Mouse (Mus musculus) neural tube, embryonic 15.5 days (tissue): ENCODE results near the gene Matn4. TPM values are rescaled to one million over a fixed set of nuclear protein-coding genes. Genes with fewer than 3 reads are reported as not detected.

Source experiments
- ATAC-seq: fragments of 200-750 bp; cut with Nextera tagmentation; 2 replicates; pipeline ENCODE4 v1.8.0; 2017; ENCODE audit warnings: mild to moderate bottlenecking, moderate TSS enrichment, moderate library complexity; ENCODE audit not compliant: low FRiP score
- H3K27ac ChIP-seq: fragments of 300-500 bp; sonication (generic); replicated peaks from 2 replicates; pipeline ENCODE4 v1.5.1; 2015; ENCODE audit warnings: mild to moderate bottlenecking, inconsistent platforms
- H3K27me3 ChIP-seq: fragments of 300-500 bp; sonication (generic); replicated peaks from 2 replicates; pipeline ENCODE4 v1.6.1; 2015; ENCODE audit warnings: inconsistent platforms
- H3K36me3 ChIP-seq: fragments of 300-500 bp; sonication (generic); 2 replicates; pipeline ENCODE4 v1.6.1; 2015; ENCODE audit warnings: inconsistent platforms
- H3K4me1 ChIP-seq: fragments of 300-500 bp; sonication (generic); 2 replicates; pipeline ENCODE4 v1.6.1; 2015; ENCODE audit warnings: inconsistent platforms
- H3K4me2 ChIP-seq: fragments of 300-500 bp; sonication (generic); 2 replicates; pipeline ENCODE4 v1.6.1; 2015; ENCODE audit warnings: inconsistent platforms, mild to moderate bottlenecking, moderate library complexity
- H3K4me3 ChIP-seq: fragments of 300-500 bp; sonication (generic); replicated peaks from 2 replicates; pipeline ENCODE4 v1.5.1; 2015; ENCODE audit warnings: mild to moderate bottlenecking, inconsistent platforms
- H3K9ac ChIP-seq: fragments of 300-500 bp; sonication (generic); replicated peaks from 2 replicates; pipeline ENCODE4 v1.6.1; 2015; ENCODE audit warnings: mild to moderate bottlenecking, inconsistent platforms
- H3K9me3 ChIP-seq: fragments of 300-500 bp; sonication (generic); replicated peaks from 2 replicates; pipeline ENCODE4 v1.6.1; 2016; ENCODE audit warnings: inconsistent platforms
- WGBS: fragments of 180-500 bp; shearing (Covaris S2); methylation state at CpG from one replicate; pipeline ENCODE4 v1.1.7; 2015; ENCODE audit warnings: mixed read lengths; 5-methylcytosine and 5-hydroxymethylcytosine counted together
- polyA plus RNA-seq: library from polyadenylated mRNA; unstranded; fragments of >200 nt; fragmentation: Nextera tagmentation; extraction: Ambion mirVana; gene quantifications from 2 replicates; pipeline ENCODE4 v1.2.1, GENCODE M21; 2015

The Matn4 gene
- polyA plus RNA-seq, 1 experiment from 2014 or later = 8.5 TPM

DNA sequence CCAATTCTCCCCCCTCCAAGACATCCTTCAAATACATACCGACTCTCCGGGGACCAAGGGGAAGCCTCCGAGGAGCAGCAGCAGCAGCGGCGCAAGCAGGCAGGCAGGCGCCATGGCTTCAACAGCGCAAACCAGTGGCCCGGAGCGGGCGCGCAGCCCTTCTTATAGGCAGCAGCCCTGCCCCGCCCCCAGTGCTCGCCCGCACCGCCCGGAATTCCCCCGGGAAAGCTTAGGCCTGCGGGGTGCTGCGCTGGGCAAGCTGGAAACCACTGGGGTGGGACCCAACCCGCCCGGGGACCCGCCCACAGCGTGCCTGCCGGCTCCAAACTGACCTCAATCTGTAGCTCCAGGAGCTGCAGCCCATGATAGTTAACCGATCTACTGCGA is 38.1 kb upstream of the Matn4 start:
- under 1% methylated on average over 26 of the region's 26 CpGs for WGBS
- peak overlapping the region; percentile 53 for H3K4me3 ChIP-seq
- ATAC-seq = peak; percentile 87
- H3K9ac ChIP-seq = peak overlapping the region; percentile 61
- no peaks in the 10 kb centered on the region for H3K9me3 ChIP-seq
- peaks cover 26% of the 10 kb centered on the region for H3K4me1 ChIP-seq
- no peaks in the 10 kb centered on the region for H3K36me3 ChIP-seq
- H3K4me2 ChIP-seq = peak overlapping the region; percentile 98
- H3K27me3 ChIP-seq = peaks cover 21% of the 10 kb centered on the region
- H3K27ac ChIP-seq = peak overlapping the region; percentile 60; the same call in 1 of the 2 replicates

DNA sequence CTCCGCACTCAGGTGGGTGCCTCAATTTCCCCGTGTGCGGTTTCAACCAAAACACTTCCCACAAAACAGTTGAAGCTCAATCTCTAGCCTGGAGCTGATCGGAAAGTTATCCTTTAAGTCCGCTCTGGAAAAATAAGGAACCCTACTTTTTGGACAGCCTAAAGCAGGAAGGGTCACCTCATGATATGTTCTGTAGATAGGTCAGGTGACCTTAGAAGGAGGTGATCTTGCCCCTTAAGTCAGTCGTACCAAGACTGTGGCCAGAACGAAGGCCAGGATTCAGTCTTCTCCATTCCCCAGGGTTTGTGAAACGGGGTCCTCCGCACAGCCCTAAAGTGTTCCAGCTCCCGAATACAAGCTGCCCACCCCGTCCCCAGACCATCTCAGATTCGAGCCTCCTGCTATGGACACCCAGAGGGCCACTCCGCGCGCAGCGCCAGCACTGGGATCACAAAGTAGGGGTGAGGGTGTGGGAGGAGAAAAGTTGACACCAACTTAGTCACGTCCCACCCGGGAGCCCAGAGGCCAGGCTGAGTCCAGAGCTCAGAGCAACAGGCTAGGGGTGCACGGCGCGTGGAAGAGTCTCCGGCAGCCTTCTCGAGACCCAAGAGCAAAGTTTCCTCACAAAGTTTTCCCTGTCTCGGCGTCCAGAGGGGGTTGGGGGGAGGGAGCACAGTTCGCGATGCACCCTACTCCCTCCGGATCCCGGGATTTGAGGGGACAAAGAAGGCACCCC is 37.5 kb upstream of the Matn4 start:
- H3K4me1 ChIP-seq = peaks cover 26% of the 10 kb centered on the region

DNA sequence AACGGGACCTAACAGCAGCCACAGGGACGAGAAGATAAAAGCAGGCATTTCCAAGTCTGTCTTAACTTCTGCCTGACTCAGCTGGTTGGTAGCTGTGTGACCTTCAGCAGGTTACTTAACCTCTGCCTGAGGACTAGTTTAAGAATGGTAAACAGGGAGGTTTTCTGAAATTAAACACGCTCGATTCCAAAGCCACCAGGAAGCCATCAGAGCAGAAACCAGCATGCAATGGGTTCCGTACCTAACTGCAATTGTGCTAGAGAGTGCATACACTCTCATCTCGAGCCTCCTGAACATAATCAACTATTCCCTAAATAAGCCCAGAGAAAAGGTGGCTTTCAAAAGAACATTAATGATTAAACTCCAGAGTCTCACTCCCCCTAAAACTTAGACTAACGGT is 36.8 kb upstream of the Matn4 start:
- Histone ChIP-seq H3K4me1 (peaks cover 26% of the 10 kb centered on the region), H3K4me2 (peak overlapping the region; percentile 98), H3K36me3 (no peaks in the 10 kb centered on the region), H3K9ac (no peak overlapping the region), H3K27ac (no peak overlapping the region), H3K9me3 (no peaks in the 10 kb centered on the region), H3K4me3 (peak overlapping the region; percentile 53), H3K27me3 (peaks cover 21% of the 10 kb centered on the region)
- WGBS = 20% methylated on average over 7 of the region's 7 CpGs
- ATAC-seq = no peak

More for the DNA sequence above, 37.5 kb upstream of the Matn4 start:
- H3K9me3 ChIP-seq = no peaks in the 10 kb centered on the region
- peak overlapping the region; percentile 60; the same call in 1 of the 2 replicates for H3K27ac ChIP-seq
- peaks cover 21% of the 10 kb centered on the region for H3K27me3 ChIP-seq
- peak overlapping the region; percentile 61 for H3K9ac ChIP-seq
- peak overlapping the region; percentile 98 for H3K4me2 ChIP-seq
- 3% methylated on average over 29 of the region's 29 CpGs for WGBS
- peak; percentile 28 for ATAC-seq
- H3K4me3 ChIP-seq = peak overlapping the region; percentile 53
- H3K36me3 ChIP-seq = no peaks in the 10 kb centered on the region

DNA sequence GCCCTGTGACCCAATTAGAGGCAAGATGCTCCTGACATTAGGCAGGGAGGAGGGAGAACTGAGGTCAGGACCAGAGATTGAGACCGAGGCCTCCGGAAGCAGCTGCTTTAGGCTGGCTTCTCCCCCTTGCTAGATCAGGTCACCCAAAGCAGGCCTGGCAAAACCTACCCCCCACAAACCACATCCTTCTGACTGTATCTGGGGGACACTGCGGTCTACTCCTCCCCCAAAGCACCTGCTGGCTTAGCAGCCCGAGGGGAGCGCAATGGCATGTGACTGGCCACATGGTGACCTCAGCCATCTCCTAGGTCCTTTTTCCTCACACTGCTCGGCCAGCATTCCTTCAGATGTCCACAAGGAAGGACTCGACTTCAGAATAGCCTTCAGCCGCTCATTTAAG is 36.2 kb upstream of the Matn4 start:
- peak overlapping the region; percentile 98 for H3K4me2 ChIP-seq
- no peak for ATAC-seq
- 36% methylated on average over 8 of the region's 8 CpGs for WGBS
- no peak overlapping the region for H3K4me3 ChIP-seq
- no peaks in the 10 kb centered on the region for H3K9me3 ChIP-seq
- H3K36me3 ChIP-seq = no peaks in the 10 kb centered on the region
- H3K27me3 ChIP-seq = peaks cover 21% of the 10 kb centered on the region
- H3K9ac ChIP-seq = no peak overlapping the region
- peaks cover 26% of the 10 kb centered on the region for H3K4me1 ChIP-seq
- no peak overlapping the region for H3K27ac ChIP-seq

DNA sequence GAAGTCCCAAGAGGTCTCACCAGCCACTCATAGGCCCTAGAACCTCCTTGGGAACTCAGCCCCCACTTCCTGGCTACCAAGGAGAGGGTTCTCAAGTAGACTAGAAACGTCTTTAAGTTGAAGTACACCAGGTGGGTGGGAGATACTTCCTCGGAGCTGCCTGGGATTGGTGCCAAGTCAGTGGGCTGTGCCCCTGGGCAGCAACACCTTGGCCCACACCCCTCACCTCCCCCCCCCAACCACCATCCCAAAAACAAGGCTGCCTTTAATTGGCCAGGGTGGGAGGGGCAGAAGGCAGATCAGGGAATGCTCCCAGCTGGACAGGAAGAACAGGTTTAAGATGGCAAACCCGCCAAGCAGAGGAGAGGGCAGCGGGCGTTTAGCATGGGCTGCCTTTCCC is 35.4 kb upstream of the Matn4 start:
- 84% methylated on average over 5 of the region's 5 CpGs for WGBS
- no peak for ATAC-seq
- Histone ChIP-seq H3K9me3 (no peaks in the 10 kb centered on the region), H3K9ac (no peak overlapping the region), H3K36me3 (no peaks in the 10 kb centered on the region), H3K4me3 (no peak overlapping the region), H3K27me3 (peaks cover 21% of the 10 kb centered on the region), H3K4me1 (peaks cover 26% of the 10 kb centered on the region), H3K27ac (no peak overlapping the region), H3K4me2 (no peak overlapping the region)

DNA sequence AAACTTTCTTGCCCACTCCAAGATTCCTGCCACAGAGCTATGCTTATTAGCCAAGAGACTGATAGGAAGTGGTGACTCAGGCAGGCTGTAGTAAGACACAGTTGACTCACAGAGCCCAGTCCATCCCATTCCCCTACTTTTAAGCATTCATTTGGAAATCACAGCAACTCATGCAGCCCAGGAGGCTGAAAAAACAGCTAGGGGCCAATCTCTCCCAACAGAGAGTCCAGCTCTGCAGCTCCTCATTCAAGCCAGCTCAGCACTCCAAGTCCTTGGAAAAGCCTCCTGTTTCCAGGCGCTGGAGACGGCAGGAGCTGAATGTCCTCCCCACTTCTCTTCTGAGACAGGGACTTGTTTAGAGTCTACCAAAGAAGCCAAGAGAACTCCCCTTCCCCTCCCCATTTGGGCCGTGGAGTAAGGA is 34.1 kb upstream of the Matn4 start:
- Histone ChIP-seq H3K4me2 (no peak overlapping the region), H3K36me3 (no peaks in the 10 kb centered on the region), H3K4me1 (peaks cover 26% of the 10 kb centered on the region), H3K27me3 (peaks cover 19% of the 10 kb centered on the region), H3K9me3 (no peaks in the 10 kb centered on the region), H3K27ac (no peak overlapping the region), H3K9ac (no peak overlapping the region), H3K4me3 (no peak overlapping the region)
- no peak for ATAC-seq
- 64% methylated on average over 3 of the region's 3 CpGs for WGBS

DNA sequence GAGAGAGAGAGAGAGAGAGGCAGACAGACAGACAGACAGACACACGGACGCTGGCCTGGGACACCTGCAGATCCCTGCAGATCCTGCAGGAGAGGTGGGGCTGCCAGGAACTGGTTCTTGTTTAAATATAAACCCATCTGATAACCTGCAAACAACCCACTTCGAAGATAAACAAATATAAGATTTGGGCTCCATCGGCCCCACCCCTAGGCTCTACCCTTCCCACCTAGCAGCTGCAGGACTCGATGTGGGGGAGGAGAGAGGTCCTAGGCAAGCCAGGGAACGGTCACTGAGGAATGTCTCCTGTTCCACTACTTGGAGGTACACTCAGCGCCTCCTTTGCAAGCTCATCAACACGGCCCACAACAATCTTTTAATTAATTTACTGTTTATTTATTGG is 33.3 kb upstream of the Matn4 start:
- Histone ChIP-seq H3K9ac (no peak overlapping the region), H3K4me1 (peaks cover 22% of the 10 kb centered on the region), H3K4me2 (no peak overlapping the region), H3K36me3 (no peaks in the 10 kb centered on the region), H3K27me3 (peaks cover 19% of the 10 kb centered on the region), H3K27ac (no peak overlapping the region), H3K4me3 (no peak overlapping the region), H3K9me3 (no peaks in the 10 kb centered on the region)
- WGBS = 62% methylated on average over 8 of the region's 8 CpGs
- no peak for ATAC-seq

DNA sequence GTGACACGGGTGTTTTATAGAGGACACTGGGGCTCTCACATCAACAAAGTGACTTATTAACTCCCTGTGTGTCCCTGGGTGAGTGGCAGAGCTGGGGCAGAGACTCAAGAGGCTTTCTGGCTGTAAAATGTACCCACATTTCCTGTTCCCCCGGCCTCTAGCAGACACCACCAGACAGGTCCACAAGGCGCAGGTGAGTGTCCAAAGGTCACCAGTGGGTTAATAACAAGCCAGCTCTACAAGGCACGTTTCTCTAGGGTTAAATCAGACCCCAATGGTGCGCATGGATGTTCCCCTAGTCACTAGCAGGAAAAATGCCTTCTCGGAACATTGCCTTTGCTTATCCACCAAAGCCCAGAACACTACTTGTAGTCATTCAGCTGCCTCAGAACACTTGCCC is 32.8 kb upstream of the Matn4 start:
- 76% methylated on average over 6 of the region's 6 CpGs for WGBS
- H3K27me3 ChIP-seq = peaks cover 18% of the 10 kb centered on the region
- no peak overlapping the region for H3K9ac ChIP-seq

DNA sequence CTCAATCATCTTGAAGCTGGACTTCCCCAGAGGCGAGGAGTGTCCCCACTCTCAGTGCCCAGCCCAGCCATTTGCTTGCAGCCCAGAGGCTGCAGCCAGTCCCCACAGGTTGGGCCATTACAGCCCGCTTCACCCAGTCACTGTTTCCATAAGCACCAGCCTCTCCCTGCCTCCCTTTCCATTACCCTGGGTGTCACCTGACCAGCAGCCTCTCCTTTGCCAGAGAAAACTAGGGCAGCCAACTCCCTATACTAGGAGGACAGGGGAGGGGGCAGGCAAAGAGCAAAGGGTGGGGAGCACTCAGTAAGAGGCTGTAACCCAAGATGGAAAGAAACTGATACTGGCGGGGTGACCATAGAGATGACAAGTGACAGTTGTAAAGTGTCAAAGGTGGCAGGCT is 32.0 kb upstream of the Matn4 start:
- no peak for ATAC-seq
- Histone ChIP-seq H3K9ac (no peak overlapping the region), H3K27me3 (peaks cover 12% of the 10 kb centered on the region), H3K4me1 (peaks cover 9% of the 10 kb centered on the region), H3K4me2 (no peak overlapping the region), H3K4me3 (no peak overlapping the region), H3K9me3 (no peaks in the 10 kb centered on the region), H3K27ac (no peak overlapping the region; the same call in 1 of the 2 replicates), H3K36me3 (no peaks in the 10 kb centered on the region)
- WGBS = 67% methylated on average over 3 of the region's 3 CpGs

More for the DNA sequence above, 32.8 kb upstream of the Matn4 start:
- Histone ChIP-seq H3K4me2 (no peak overlapping the region), H3K36me3 (no peaks in the 10 kb centered on the region), H3K27ac (no peak overlapping the region), H3K4me3 (no peak overlapping the region), H3K9me3 (no peaks in the 10 kb centered on the region), H3K4me1 (peaks cover 17% of the 10 kb centered on the region)
- ATAC-seq = no peak

DNA sequence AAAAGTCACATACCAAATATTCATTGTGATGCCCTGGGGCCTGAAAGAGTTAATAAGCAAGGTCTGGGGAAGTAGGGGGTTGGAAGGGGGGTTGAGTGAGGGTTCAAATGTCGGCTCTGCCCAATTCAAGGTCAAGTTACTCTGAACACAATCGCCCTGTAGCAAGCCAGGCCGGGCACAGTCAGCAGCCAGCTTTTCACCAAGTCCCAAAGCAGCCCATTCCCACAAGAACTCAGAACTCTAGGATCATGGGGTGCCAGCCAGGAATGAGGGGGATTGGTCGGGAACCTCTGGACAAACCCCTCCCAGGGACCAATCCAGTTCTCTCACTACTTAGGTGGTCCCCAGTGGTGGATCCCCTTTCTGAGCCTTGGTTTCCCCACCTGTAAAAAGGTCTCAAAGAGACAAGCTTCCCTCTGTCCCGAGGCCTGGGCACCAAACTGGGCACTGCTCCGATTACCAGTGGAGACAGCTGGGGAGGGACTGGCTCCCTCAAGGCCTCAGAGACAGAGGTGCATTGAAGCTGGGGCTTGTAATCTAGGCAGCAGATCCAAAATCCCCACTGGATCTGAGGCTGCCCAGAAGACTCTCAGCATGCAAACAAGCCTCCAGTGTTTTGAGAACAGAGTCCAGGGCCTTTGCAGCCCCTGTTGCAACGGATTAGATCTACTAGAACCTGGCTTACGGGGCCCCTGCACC is 31.4 kb upstream of the Matn4 start:
- no peaks in the 10 kb centered on the region for H3K9me3 ChIP-seq
- WGBS = 34% methylated on average over 8 of the region's 8 CpGs
- H3K4me2 ChIP-seq = no peak overlapping the region
- peaks cover 6% of the 10 kb centered on the region; the same call in 1 of the 2 replicates for H3K4me1 ChIP-seq
- no peak for ATAC-seq
- peaks cover 6% of the 10 kb centered on the region for H3K27me3 ChIP-seq
- H3K9ac ChIP-seq = no peak overlapping the region
- H3K4me3 ChIP-seq = no peak overlapping the region
- no peak overlapping the region; the same call in 1 of the 2 replicates for H3K27ac ChIP-seq
- H3K36me3 ChIP-seq = no peaks in the 10 kb centered on the region

DNA sequence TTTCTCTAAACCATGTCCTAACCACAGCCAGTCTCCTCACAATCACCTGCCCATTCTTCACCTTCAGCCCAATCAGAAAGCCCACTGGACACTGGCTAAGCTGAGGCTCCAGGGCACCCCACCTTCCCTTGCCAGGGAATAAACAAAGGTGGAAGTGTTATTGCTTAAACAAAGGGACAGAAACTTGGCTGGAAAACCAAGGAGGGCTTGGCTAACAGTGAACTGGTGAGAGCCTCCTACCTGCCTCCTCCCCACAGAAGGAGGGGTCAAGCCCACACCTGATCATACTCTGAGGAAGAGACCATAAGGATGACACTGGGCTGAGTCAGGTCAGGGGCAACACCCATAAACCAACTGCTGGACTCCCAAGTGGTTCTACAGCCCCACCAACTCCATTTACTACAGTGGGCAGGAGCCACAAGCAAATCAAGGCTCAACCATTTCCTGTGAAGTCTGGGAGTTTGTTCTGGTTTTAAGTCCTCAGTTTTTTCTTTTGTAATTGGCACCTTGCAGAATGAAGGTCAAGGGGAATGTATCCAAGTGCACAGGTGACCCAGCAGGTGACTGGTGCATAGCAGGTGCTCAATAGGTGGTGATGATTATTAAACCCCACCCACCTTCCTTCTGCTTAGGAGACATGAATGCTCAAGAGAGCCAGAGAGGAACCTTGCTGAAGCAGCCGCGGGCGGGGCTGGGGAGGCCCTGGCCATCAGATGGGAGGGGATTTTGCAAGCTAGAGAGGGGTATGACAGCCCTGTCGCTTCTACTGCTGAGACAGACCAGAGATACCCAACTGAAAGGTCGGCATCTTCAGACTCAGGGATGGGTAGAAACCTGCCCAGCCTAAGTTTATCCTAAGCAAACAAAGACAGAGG is 30.5 kb upstream of the Matn4 start:
- Histone ChIP-seq H3K4me3 (no peak overlapping the region), H3K27ac (no peak overlapping the region), H3K27me3 (no peaks in the 10 kb centered on the region), H3K4me1 (peaks cover 2% of the 10 kb centered on the region; the same call in 1 of the 2 replicates), H3K36me3 (no peaks in the 10 kb centered on the region), H3K4me2 (no peak overlapping the region), H3K9me3 (no peaks in the 10 kb centered on the region), H3K9ac (no peak overlapping the region)
- WGBS = 57% methylated on average over 5 of the region's 5 CpGs
- no peak for ATAC-seq
